In genomic region chr5:136292971-136293418, GRCm38 (mm10) we compare ENCODE assay signal across 9 mouse cellular contexts. TPM values are rescaled to one million over a fixed set of nuclear protein-coding genes. Genes with fewer than 3 reads are reported as not detected.
DNase-seq lines count a peak whose midpoint lies in the region; ATAC-seq and TF ChIP-seq lines count a peak whose summit lies in the region.
"Had no signal": no experiment of that assay in that cellular context is flagged by ENCODE, and none has a peak within 500 bp of the region (broad histone marks: within the 10 kb centered on the region; RNA-seq: fewer than 3 reads in every experiment).

No protein-coding gene starts in this region.

- TF ChIP-seq EP300 in heart, postnatal 0 days (IDR thresholded peaks at IDR 0.05; ENCODE audit: low read depth): 0 out of 2 replicates have a peak, but pooled peaks have one; percentile 8

- peak overlapping the region; percentile 71; the same call in 1 of the 2 replicates for H3K27ac ChIP-seq in forebrain, embryonic 13.5 days
- H3K27ac ChIP-seq in forebrain, embryonic 11.5 days (ENCODE audit: low read depth, low read length): no peak overlapping the region
- peak overlapping the region; percentile 35; the same call in 1 of the 2 replicates for H3K27ac ChIP-seq in midbrain, embryonic 12.5 days (replicated peaks)
- H3K27ac ChIP-seq in midbrain, embryonic 11.5 days (ENCODE audit: low read depth, low read length): no peak overlapping the region
- peak overlapping the region; percentile 48 for H3K27ac ChIP-seq in heart, postnatal 0 days (ENCODE audit: low read depth)
- peak overlapping the region; percentile 18; the same call in 1 of the 2 replicates for H3K27ac ChIP-seq in neural tube, embryonic 14.5 days (ENCODE audit: low read depth, low read length)
- H3K27ac ChIP-seq: liver, embryonic 15.5 days had no signal

- no peak for TF ChIP-seq CTCF in heart, postnatal 0 days (IDR thresholded peaks at IDR 0.05; ENCODE audit: low read depth)

- no peak; the same call in 1 of the 2 replicates for ATAC-seq in forebrain, embryonic 13.5 days
- ATAC-seq in forebrain, embryonic 11.5 days (replicated peaks; ENCODE audit: low FRiP score): no peak
- ATAC-seq in midbrain, embryonic 12.5 days (ENCODE audit: low FRiP score, low read depth): no peak
- no peak for ATAC-seq in midbrain, embryonic 11.5 days (ENCODE audit: low FRiP score)
- peak; percentile 82 for ATAC-seq in heart, postnatal 0 days (ENCODE audit: insufficient read depth, low read depth)
- no peak for ATAC-seq in neural tube, embryonic 14.5 days (ENCODE audit: low read depth)

- WGBS in forebrain, embryonic 13.5 days: 72% methylated on average over 4 of the region's 4 CpGs
- WGBS in forebrain, embryonic 11.5 days: 92% methylated on average over 4 of the region's 4 CpGs
- WGBS in midbrain, embryonic 12.5 days: 91% methylated on average over 4 of the region's 4 CpGs
- 88% methylated on average over 4 of the region's 4 CpGs for WGBS in midbrain, embryonic 11.5 days
- 37% methylated on average over 4 of the region's 4 CpGs for WGBS in heart, postnatal 0 days
- WGBS in neural tube, embryonic 14.5 days: 60% methylated on average over 4 of the region's 4 CpGs

- no peak overlapping the region for H3K9ac ChIP-seq in forebrain, embryonic 13.5 days
- H3K9ac ChIP-seq in forebrain, embryonic 11.5 days (ENCODE audit: low read length): no peak overlapping the region
- H3K9ac ChIP-seq in midbrain, embryonic 12.5 days (replicated peaks): no peak overlapping the region
- H3K9ac ChIP-seq in midbrain, embryonic 11.5 days (ENCODE audit: low read length): no peak overlapping the region
- no peak overlapping the region for H3K9ac ChIP-seq in heart, postnatal 0 days (replicated peaks; ENCODE audit: low read depth, low read length)
- no peak overlapping the region for H3K9ac ChIP-seq in neural tube, embryonic 14.5 days (replicated peaks; ENCODE audit: low read depth, low read length)
- H3K9ac ChIP-seq: liver, embryonic 15.5 days had no signal

- no peak overlapping the region for H3K4me3 ChIP-seq in forebrain, embryonic 13.5 days
- H3K4me3 ChIP-seq in forebrain, embryonic 11.5 days (ENCODE audit: low read depth, low read length): no peak overlapping the region
- no peak overlapping the region for H3K4me3 ChIP-seq in midbrain, embryonic 12.5 days
- no peak overlapping the region for H3K4me3 ChIP-seq in midbrain, embryonic 11.5 days (ENCODE audit: low read depth, low read length)
- no peak overlapping the region for H3K4me3 ChIP-seq in heart, postnatal 0 days (ENCODE audit: low read depth, low read length)
- H3K4me3 ChIP-seq in neural tube, embryonic 14.5 days (ENCODE audit: low read depth, low read length): no peak overlapping the region
- H3K4me3 ChIP-seq: liver, embryonic 15.5 days had no signal

- H3K36me3 ChIP-seq in forebrain, embryonic 13.5 days (ENCODE audit: poor library complexity, severe bottlenecking): peaks cover 48% of the 10 kb centered on the region
- peaks cover 4% of the 10 kb centered on the region; the same call in 1 of the 2 replicates for H3K36me3 ChIP-seq in forebrain, embryonic 11.5 days (ENCODE audit: control insufficient read depth, insufficient read depth, low read length)
- H3K36me3 ChIP-seq in midbrain, embryonic 12.5 days: peaks cover 52% of the 10 kb centered on the region
- H3K36me3 ChIP-seq in midbrain, embryonic 11.5 days (ENCODE audit: control insufficient read depth, insufficient read depth, low read length): peaks cover under 1% of the 10 kb centered on the region
- H3K36me3 ChIP-seq in heart, postnatal 0 days (replicated peaks; ENCODE audit: control insufficient read depth, insufficient read depth, low read length): peaks cover 5% of the 10 kb centered on the region; the same call in 1 of the 2 replicates
- no peaks in the 10 kb centered on the region; the same call in 1 of the 2 replicates for H3K36me3 ChIP-seq in neural tube, embryonic 14.5 days (ENCODE audit: control insufficient read depth, insufficient read depth, low read length)

- no peaks in the 10 kb centered on the region for H3K9me3 ChIP-seq in forebrain, embryonic 13.5 days (replicated peaks)
- no peaks in the 10 kb centered on the region for H3K9me3 ChIP-seq in forebrain, embryonic 11.5 days (ENCODE audit: control insufficient read depth, low read length)
- H3K9me3 ChIP-seq in midbrain, embryonic 12.5 days: no peaks in the 10 kb centered on the region
- no peaks in the 10 kb centered on the region for H3K9me3 ChIP-seq in midbrain, embryonic 11.5 days (ENCODE audit: control insufficient read depth, low read length)
- H3K9me3 ChIP-seq in heart, postnatal 0 days (replicated peaks; ENCODE audit: control insufficient read depth, low read length): no peaks in the 10 kb centered on the region
- no peaks in the 10 kb centered on the region for H3K9me3 ChIP-seq in neural tube, embryonic 14.5 days (ENCODE audit: control insufficient read depth, low read length)
- H3K9me3 ChIP-seq: liver, embryonic 15.5 days had no signal

- H3K4me2 ChIP-seq in forebrain, embryonic 13.5 days: no peak overlapping the region
- H3K4me2 ChIP-seq in forebrain, embryonic 11.5 days (ENCODE audit: low read depth, low read length, severe bottlenecking): no peak overlapping the region
- H3K4me2 ChIP-seq in midbrain, embryonic 12.5 days (replicated peaks): no peak overlapping the region
- no peak overlapping the region for H3K4me2 ChIP-seq in midbrain, embryonic 11.5 days
- H3K4me2 ChIP-seq in heart, postnatal 0 days (ENCODE audit: low read depth, low read length): no peak overlapping the region
- H3K4me2 ChIP-seq in neural tube, embryonic 14.5 days (ENCODE audit: low read depth, low read length): no peak overlapping the region
- H3K4me2 ChIP-seq: liver, embryonic 15.5 days had no signal

- peaks cover 34% of the 10 kb centered on the region for H3K4me1 ChIP-seq in forebrain, embryonic 13.5 days
- no peaks in the 10 kb centered on the region for H3K4me1 ChIP-seq in forebrain, embryonic 11.5 days (replicated peaks; ENCODE audit: control insufficient read depth, insufficient read depth, low read length)
- H3K4me1 ChIP-seq in midbrain, embryonic 12.5 days: peaks cover 5% of the 10 kb centered on the region; the same call in 1 of the 2 replicates
- H3K4me1 ChIP-seq in midbrain, embryonic 11.5 days (ENCODE audit: control insufficient read depth, insufficient read depth, low read length): no peaks in the 10 kb centered on the region
- H3K4me1 ChIP-seq in heart, postnatal 0 days (ENCODE audit: control insufficient read depth, insufficient read depth): peaks cover 24% of the 10 kb centered on the region
- peaks cover 5% of the 10 kb centered on the region for H3K4me1 ChIP-seq in neural tube, embryonic 14.5 days (ENCODE audit: control insufficient read depth, insufficient read depth, low read length)
- H3K4me1 ChIP-seq: liver, embryonic 15.5 days had no signal

- H3K27me3 ChIP-seq in forebrain, embryonic 13.5 days: no peaks in the 10 kb centered on the region
- H3K27me3 ChIP-seq in forebrain, embryonic 11.5 days (ENCODE audit: control insufficient read depth, insufficient read depth, low read length): no peaks in the 10 kb centered on the region
- no peaks in the 10 kb centered on the region for H3K27me3 ChIP-seq in midbrain, embryonic 12.5 days
- H3K27me3 ChIP-seq in midbrain, embryonic 11.5 days (ENCODE audit: control insufficient read depth, insufficient read depth, low read length): no peaks in the 10 kb centered on the region
- no peaks in the 10 kb centered on the region for H3K27me3 ChIP-seq in heart, postnatal 0 days (ENCODE audit: control insufficient read depth, insufficient read depth, low read length)
- H3K27me3 ChIP-seq in neural tube, embryonic 14.5 days (ENCODE audit: control insufficient read depth, insufficient read depth, low read length): no peaks in the 10 kb centered on the region
- H3K27me3 ChIP-seq: liver, embryonic 15.5 days had no signal

- DNase-seq in forebrain, embryonic 11.5 days (ENCODE audit: low spot score): no peak
- DNase-seq in midbrain, embryonic 11.5 days (ENCODE audit: low spot score, missing footprints): no peak
- DNase-seq in heart, postnatal 0 days (ENCODE audit: low spot score): peak; percentile 73
- DNase-seq in yolk sac, embryonic 10.5 days (ENCODE audit: low spot score): no peak
- DNase-seq in lung, adult 18-20 months: no peak

RNA-seq across cellular contexts. Expression of gene Sh2b2, which starts 46.6 kb away (rescaled TPM):
- 17.4 and 19.9 TPM in 2 replicates for polyA plus RNA-seq in forebrain, embryonic 13.5 days (2015; fragmentation: Nextera tagmentation; extraction: Ambion mirVana)
- polyA plus RNA-seq in forebrain, embryonic 11.5 days (2014; fragmentation: Nextera tagmentation; extraction: Ambion mirVana): 17.1 TPM in 2 replicates
- 20.7 and 21.3 TPM in 2 replicates for polyA plus RNA-seq in midbrain, embryonic 12.5 days (2016; fragmentation: Nextera tagmentation; extraction: Ambion mirVana)
- 8.7 and 11.8 TPM in 2 replicates for polyA plus RNA-seq in midbrain, embryonic 11.5 days (2014; fragmentation: Nextera tagmentation; extraction: Ambion mirVana)
- 0.97 and 2.0 TPM in 2 replicates for total RNA-seq in heart, postnatal 0 days (2014; rRNA removed; ENCODE audit: low replicate concordance)
- 0.41 and 0.63 TPM in 2 replicates for polyA plus RNA-seq in heart, postnatal 0 days (2015; fragmentation: Nextera tagmentation; extraction: Ambion mirVana)
- 23.8 and 25.3 TPM in 2 replicates for polyA plus RNA-seq in neural tube, embryonic 14.5 days (2014; fragmentation: Nextera tagmentation; extraction: Ambion mirVana)

Comparison
In these comparisons a context has a peak if more than half of its experiments do, and no peak if none do; other contexts are left out.
1. H3K27ac ChIP-seq: peak in forebrain, embryonic 13.5 days (single experiment), midbrain, embryonic 12.5 days (single experiment), heart, postnatal 0 days (single experiment) and neural tube, embryonic 14.5 days (single experiment); none in forebrain, embryonic 11.5 days (single experiment) and midbrain, embryonic 11.5 days (single experiment).